Mouse (Mus musculus): ENCODE data around the gene Ifnar1. TPM values are rescaled to one million over a fixed set of nuclear protein-coding genes. Genes with fewer than 3 reads are reported as not detected.
"Not testable (repeated sequence)": the region's sequence is repeated elsewhere in the genome, so short reads cannot be mapped to it uniquely, and the experiment has no call there.

Ifnar1 gene
- polyA plus RNA-seq, 1 experiment from 2014 or later: 69.6 TPM

- no peak for ATAC-seq (ENCODE audit: low FRiP score, low TSS enrichment)
- H3K36me3 ChIP-seq (ENCODE audit: control insufficient read depth, insufficient read depth, low read length): no peaks in the 10 kb centered on the region
- no peaks in the 10 kb centered on the region for H3K4me1 ChIP-seq (ENCODE audit: control insufficient read depth, insufficient read depth, low read length)
- no peak overlapping the region for H3K27ac ChIP-seq (ENCODE audit: low read depth, low read length)
- no peak overlapping the region for H3K9ac ChIP-seq (ENCODE audit: low read depth, low read length)
- no peaks in the 10 kb centered on the region for H3K27me3 ChIP-seq (ENCODE audit: control insufficient read depth, insufficient read depth, low read length)
- 95% methylated on average over 6 of the region's 6 CpGs for WGBS
- no peak overlapping the region for H3K4me2 ChIP-seq (replicated peaks; ENCODE audit: low read depth, low read length)
- H3K9me3 ChIP-seq (ENCODE audit: control insufficient read depth, low read length): no peaks in the 10 kb centered on the region
- H3K4me3 ChIP-seq (ENCODE audit: low read length): no peak overlapping the region
Observed at GRCm38 (mm10) chr16:91526274-91526673, 41.2 kb downstream of the Ifnar1 start.

GRCm38 (mm10) chr16:91527051-91527450 lies 42.0 kb downstream of the Ifnar1 start:
- Histone ChIP-seq H3K36me3 (ENCODE audit: control insufficient read depth, insufficient read depth, low read length) (no peaks in the 10 kb centered on the region), H3K27me3 (ENCODE audit: control insufficient read depth, insufficient read depth, low read length) (no peaks in the 10 kb centered on the region), H3K9ac (ENCODE audit: low read depth, low read length) (no peak overlapping the region), H3K9me3 (ENCODE audit: control insufficient read depth, low read length) (no peaks in the 10 kb centered on the region), H3K4me2 (replicated peaks; ENCODE audit: low read depth, low read length) (no peak overlapping the region), H3K4me1 (ENCODE audit: control insufficient read depth, insufficient read depth, low read length) (no peaks in the 10 kb centered on the region), H3K4me3 (ENCODE audit: low read length) (no peak overlapping the region), H3K27ac (ENCODE audit: low read depth, low read length) (no peak overlapping the region)
- ATAC-seq (ENCODE audit: low FRiP score, low TSS enrichment): no peak
- WGBS: 70% methylated on average over 10 of the region's 10 CpGs

GRCm38 (mm10) chr16:91527500-91527899 lies 42.5 kb downstream of the Ifnar1 start:
- Histone ChIP-seq H3K27ac (ENCODE audit: low read depth, low read length) (no peak overlapping the region), H3K4me2 (replicated peaks; ENCODE audit: low read depth, low read length) (no peak overlapping the region), H3K9me3 (ENCODE audit: control insufficient read depth, low read length) (no peaks in the 10 kb centered on the region), H3K9ac (ENCODE audit: low read depth, low read length) (no peak overlapping the region), H3K4me1 (ENCODE audit: control insufficient read depth, insufficient read depth, low read length) (no peaks in the 10 kb centered on the region), H3K4me3 (ENCODE audit: low read length) (no peak overlapping the region), H3K36me3 (ENCODE audit: control insufficient read depth, insufficient read depth, low read length) (no peaks in the 10 kb centered on the region), H3K27me3 (ENCODE audit: control insufficient read depth, insufficient read depth, low read length) (no peaks in the 10 kb centered on the region)
- whole genome bisulfite sequencing: 32% methylated on average over 5 of the region's 5 CpGs
- no peak for ATAC-seq (ENCODE audit: low FRiP score, low TSS enrichment)

DNA sequence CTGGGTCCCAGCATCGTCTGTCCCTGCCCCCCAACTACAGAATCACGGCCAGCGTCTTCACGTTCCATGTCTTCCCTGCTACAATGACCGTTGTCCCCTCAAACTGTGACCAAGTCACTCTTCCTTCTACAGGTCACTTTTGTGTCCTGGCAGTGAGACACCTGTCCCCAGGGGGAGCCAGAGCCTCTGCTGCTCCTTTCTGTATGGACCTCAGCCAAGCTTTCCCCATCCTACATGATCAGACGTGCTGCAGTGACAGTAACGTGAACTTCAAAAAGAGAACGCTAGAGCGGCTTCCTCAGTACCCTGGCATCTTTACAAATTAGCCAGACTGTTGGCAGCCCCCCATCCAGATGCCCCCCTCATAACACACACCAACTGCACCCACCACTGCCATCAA lies 43.5 kb downstream of the Ifnar1 start:
- H3K4me2 ChIP-seq (replicated peaks; ENCODE audit: low read depth, low read length): no peak overlapping the region
- no peak overlapping the region for H3K4me3 ChIP-seq (ENCODE audit: low read length)
- no peak for ATAC-seq (ENCODE audit: low FRiP score, low TSS enrichment)
- 87% methylated on average over 9 of the region's 9 CpGs for WGBS
- no peak overlapping the region for H3K27ac ChIP-seq (ENCODE audit: low read depth, low read length)
- H3K4me1 ChIP-seq (ENCODE audit: control insufficient read depth, insufficient read depth, low read length): no peaks in the 10 kb centered on the region
- H3K9ac ChIP-seq (ENCODE audit: low read depth, low read length): no peak overlapping the region
- no peaks in the 10 kb centered on the region for H3K9me3 ChIP-seq (ENCODE audit: control insufficient read depth, low read length)
- no peaks in the 10 kb centered on the region for H3K36me3 ChIP-seq (ENCODE audit: control insufficient read depth, insufficient read depth, low read length)
- no peaks in the 10 kb centered on the region for H3K27me3 ChIP-seq (ENCODE audit: control insufficient read depth, insufficient read depth, low read length)

DNA sequence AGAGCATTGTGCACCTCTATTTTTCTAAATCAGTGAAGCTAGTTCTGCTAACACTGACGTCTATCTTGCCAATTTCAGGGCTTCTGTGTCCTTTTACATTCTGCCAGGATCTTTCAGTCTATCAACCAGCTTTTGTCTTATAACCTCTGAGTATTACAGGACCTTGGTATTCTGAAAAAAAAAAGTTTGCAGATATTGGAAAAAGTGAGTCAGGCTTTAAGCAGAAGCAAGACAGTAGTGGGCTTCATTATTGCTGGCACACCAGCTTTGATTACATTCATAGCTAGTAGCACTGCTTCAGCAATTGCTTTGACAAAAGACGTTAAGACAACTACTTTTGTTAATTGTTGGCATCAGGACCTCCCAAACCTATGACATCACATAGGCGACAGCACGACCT lies 45.8 kb downstream of the Ifnar1 start:
- not testable (repeated sequence) for H3K4me3 ChIP-seq (ENCODE audit: low read length); H3K9ac ChIP-seq (ENCODE audit: low read depth, low read length); H3K36me3 ChIP-seq (ENCODE audit: control insufficient read depth, insufficient read depth, low read length); ATAC-seq (ENCODE audit: low FRiP score, low TSS enrichment); H3K9me3 ChIP-seq (ENCODE audit: control insufficient read depth, low read length); H3K4me1 ChIP-seq (ENCODE audit: control insufficient read depth, insufficient read depth, low read length); H3K27ac ChIP-seq (ENCODE audit: low read depth, low read length); H3K4me2 ChIP-seq (replicated peaks; ENCODE audit: low read depth, low read length); H3K27me3 ChIP-seq (ENCODE audit: control insufficient read depth, insufficient read depth, low read length)
- 77% methylated on average over 4 of the region's 4 CpGs for WGBS

DNA sequence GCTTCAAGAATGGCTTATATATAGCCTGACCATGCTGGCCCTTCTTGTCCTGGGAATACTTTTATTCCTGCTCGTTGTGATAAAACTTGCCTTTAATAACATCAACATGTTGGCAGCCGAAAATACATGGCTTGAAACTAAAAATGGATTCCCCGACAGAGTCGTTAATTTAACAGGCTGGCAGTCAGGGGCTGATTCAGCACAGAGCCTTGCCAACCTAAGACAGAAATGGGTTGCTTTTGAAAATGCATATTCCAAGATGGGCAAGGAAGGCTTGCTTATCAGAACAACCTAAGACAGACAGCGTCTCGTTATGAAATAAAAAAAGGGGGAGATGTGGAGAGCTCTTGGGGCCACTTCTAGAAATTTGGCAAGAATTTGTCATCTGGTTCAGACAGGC lies 46.8 kb downstream of the Ifnar1 start:
- H3K4me1 ChIP-seq (ENCODE audit: control insufficient read depth, insufficient read depth, low read length): no peaks in the 10 kb centered on the region
- no peaks in the 10 kb centered on the region for H3K9me3 ChIP-seq (ENCODE audit: control insufficient read depth, low read length)
- ATAC-seq (ENCODE audit: low FRiP score, low TSS enrichment): no peak
- 62% methylated on average over 6 of the region's 6 CpGs for WGBS
- H3K36me3 ChIP-seq (ENCODE audit: control insufficient read depth, insufficient read depth, low read length): no peaks in the 10 kb centered on the region
- H3K4me2 ChIP-seq (replicated peaks; ENCODE audit: low read depth, low read length): no peak overlapping the region
- H3K9ac ChIP-seq (ENCODE audit: low read depth, low read length): no peak overlapping the region
- no peaks in the 10 kb centered on the region for H3K27me3 ChIP-seq (ENCODE audit: control insufficient read depth, insufficient read depth, low read length)
- H3K27ac ChIP-seq (ENCODE audit: low read depth, low read length): no peak overlapping the region
- no peak overlapping the region for H3K4me3 ChIP-seq (ENCODE audit: low read length)

GRCm38 (mm10) chr16:91532429-91532828 lies 47.4 kb downstream of the Ifnar1 start:
- no peaks in the 10 kb centered on the region for H3K36me3 ChIP-seq (ENCODE audit: control insufficient read depth, insufficient read depth, low read length)
- no peaks in the 10 kb centered on the region for H3K27me3 ChIP-seq (ENCODE audit: control insufficient read depth, insufficient read depth, low read length)
- 43% methylated on average over 2 of the region's 2 CpGs for WGBS
- no peak for ATAC-seq (ENCODE audit: low FRiP score, low TSS enrichment)
- no peaks in the 10 kb centered on the region for H3K9me3 ChIP-seq (ENCODE audit: control insufficient read depth, low read length)
- H3K9ac ChIP-seq (ENCODE audit: low read depth, low read length): no peak overlapping the region
- H3K27ac ChIP-seq (ENCODE audit: low read depth, low read length): no peak overlapping the region
- H3K4me3 ChIP-seq (ENCODE audit: low read length): no peak overlapping the region
- H3K4me1 ChIP-seq (ENCODE audit: control insufficient read depth, insufficient read depth, low read length): no peaks in the 10 kb centered on the region
- H3K4me2 ChIP-seq (replicated peaks; ENCODE audit: low read depth, low read length): no peak overlapping the region

DNA sequence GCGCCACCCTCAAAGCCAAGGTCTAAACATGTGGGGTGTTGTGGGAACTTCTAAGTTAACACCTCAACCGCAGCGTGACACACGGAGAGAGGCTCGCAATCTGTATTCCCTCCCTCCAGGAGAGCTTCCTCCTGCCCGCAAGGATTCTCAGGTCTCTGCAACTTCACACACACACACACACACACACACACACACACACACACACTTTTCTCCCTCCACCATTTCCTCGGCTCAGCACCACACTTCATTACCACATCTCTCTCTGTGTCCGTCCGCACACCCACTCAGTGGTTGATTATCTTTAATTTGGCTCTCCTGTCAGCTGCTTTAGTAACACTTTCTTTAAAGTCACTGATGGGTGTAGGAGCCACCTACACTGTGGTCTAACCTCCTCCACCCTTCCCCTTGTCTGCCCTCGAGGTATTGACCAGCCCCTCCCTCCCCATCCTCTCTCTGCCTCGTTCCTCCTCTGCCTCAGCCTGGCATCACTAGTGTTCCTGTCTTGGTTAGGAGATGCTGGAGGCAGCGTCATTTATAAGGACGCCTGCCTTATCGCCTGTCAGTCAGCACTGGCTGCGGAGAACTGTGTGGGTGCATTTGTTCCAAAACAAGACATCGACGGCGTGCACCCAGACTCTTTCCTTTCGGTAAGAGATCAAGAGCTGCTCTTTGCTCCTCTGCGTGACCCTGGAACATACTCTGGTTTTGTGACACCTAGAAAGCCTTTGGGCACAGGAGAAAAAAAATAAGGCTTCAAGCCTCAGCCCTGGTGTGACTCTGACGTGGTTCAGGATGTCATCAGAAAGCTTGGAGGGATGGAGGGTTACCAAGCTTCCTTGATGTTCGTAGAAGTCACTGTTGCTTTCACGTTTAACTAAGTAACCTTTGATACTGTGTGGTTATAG lies 48.3 kb downstream of the Ifnar1 start:
- 49% methylated on average over 23 of the region's 23 CpGs for WGBS
- no peak overlapping the region for H3K4me2 ChIP-seq (replicated peaks; ENCODE audit: low read depth, low read length)
- no peaks in the 10 kb centered on the region for H3K36me3 ChIP-seq (ENCODE audit: control insufficient read depth, insufficient read depth, low read length)
- H3K9me3 ChIP-seq (ENCODE audit: control insufficient read depth, low read length): no peaks in the 10 kb centered on the region
- H3K27ac ChIP-seq (ENCODE audit: low read depth, low read length): no peak overlapping the region
- H3K4me3 ChIP-seq (ENCODE audit: low read length): no peak overlapping the region
- no peaks in the 10 kb centered on the region for H3K27me3 ChIP-seq (ENCODE audit: control insufficient read depth, insufficient read depth, low read length)
- ATAC-seq (ENCODE audit: low FRiP score, low TSS enrichment): no peak
- H3K4me1 ChIP-seq (ENCODE audit: control insufficient read depth, insufficient read depth, low read length): peaks cover 2% of the 10 kb centered on the region; the same call in 1 of the 2 replicates
- no peak overlapping the region for H3K9ac ChIP-seq (ENCODE audit: low read depth, low read length)

DNA sequence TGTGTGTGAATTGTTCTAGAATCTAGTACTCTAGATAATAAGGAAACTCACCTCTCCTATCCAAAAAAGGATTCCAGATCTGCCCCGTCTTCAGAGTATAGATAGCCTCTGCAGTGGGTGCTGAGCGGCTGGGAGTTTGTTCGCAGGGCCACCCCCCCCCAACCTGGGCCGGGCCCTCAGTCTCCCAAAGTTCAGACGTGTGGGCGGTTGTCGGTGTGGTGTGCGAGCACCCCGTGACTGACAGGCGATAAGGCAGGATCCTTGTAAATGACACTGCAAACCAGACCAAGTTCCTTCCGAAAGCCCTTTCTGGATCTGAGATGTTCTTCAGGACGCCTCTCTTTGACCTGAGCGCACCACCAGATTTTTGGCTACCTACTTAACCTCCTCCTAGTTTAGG lies 49.4 kb downstream of the Ifnar1 start:
- H3K4me2 ChIP-seq (replicated peaks; ENCODE audit: low read depth, low read length): no peak overlapping the region
- ATAC-seq (ENCODE audit: low FRiP score, low TSS enrichment): peak; percentile 86; the same call in 1 of the 2 replicates
- 59% methylated on average over 13 of the region's 13 CpGs for whole genome bisulfite sequencing
- no peak overlapping the region for H3K4me3 ChIP-seq (ENCODE audit: low read length)
- H3K9me3 ChIP-seq (ENCODE audit: control insufficient read depth, low read length): no peaks in the 10 kb centered on the region
- H3K27ac ChIP-seq (ENCODE audit: low read depth, low read length): no peak overlapping the region
- H3K4me1 ChIP-seq (ENCODE audit: control insufficient read depth, insufficient read depth, low read length): peaks cover 7% of the 10 kb centered on the region; the same call in 1 of the 2 replicates
- no peaks in the 10 kb centered on the region for H3K27me3 ChIP-seq (ENCODE audit: control insufficient read depth, insufficient read depth, low read length)
- H3K9ac ChIP-seq (ENCODE audit: low read depth, low read length): no peak overlapping the region
- H3K36me3 ChIP-seq (ENCODE audit: control insufficient read depth, insufficient read depth, low read length): no peaks in the 10 kb centered on the region

Data from kidney, embryonic 14.5 days (tissue).